Mouse (Mus musculus): ENCODE data around the gene Mast4. TPM values are rescaled to one million over a fixed set of nuclear protein-coding genes. Genes with fewer than 3 reads are reported as not detected.

The Mast4 gene
- total and polyA plus RNA-seq, 3 experiments, result 2.7 to 7.0 TPM; not detected in 1

DNA sequence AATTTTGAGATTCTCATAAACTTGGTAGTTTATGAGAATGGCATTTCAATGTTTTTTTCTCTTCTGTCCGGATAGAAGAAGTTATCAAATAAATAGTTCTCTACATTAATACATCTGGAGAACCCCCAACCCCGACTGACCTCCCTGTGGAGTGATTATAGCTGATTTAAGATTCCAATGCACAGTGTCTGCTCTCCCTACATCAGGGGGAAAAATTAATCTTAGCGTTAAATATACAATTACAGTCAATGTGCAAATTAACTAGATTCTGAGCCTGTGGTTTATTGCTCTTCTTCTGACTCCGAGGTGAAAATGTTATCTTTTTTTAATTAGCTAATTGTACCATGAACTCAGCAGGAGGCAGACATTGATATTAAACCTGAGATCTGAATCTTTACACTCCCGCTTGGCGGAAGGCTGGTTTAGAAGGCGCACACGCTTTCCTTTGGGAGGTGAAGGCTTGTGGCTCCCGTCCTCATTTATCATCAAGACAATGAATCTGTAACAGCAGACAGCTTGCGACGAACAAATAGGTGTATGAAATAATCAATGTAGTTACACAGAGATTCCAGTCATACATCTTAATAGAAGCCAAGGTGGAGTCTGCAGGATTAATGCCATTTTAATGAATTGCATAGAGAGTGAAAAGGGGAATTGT lies 274.2 kb downstream of the Mast4 start (continued):
- TF ChIP-seq MYB (IDR thresholded peaks at IDR 0.05; ENCODE audit: low read depth, low read length) (no peak), ZC3H11A (IDR thresholded peaks at IDR 0.05; ENCODE audit: low read depth, low read length) (no peak), ZMIZ1 (IDR thresholded peaks at IDR 0.05; ENCODE audit: low read depth, low read length) (no peak)

DNA sequence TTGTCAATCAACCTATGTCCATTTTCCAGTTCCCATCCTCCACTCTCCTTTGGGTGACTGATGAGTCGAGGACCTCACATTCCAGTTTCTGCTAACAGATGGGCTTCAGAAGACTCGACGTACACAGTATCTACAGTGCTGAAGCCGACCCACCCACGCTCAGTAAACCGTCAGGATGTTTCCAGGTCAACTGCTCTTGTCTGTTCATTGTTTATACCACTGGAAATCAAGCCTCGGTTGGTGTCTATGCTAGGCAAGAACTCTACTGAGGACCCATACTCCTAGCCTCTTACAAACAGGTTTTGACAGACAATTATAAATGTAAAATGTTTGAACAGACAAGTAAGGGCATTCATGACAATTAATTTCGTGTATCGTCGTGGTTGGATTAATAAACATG lies 277.8 kb downstream of the Mast4 start:
- H3K36me3 ChIP-seq (ENCODE audit: control insufficient read depth in 1 of 2, insufficient read depth in 2 of 2, low read length in 2 of 2), result no peaks in the 10 kb centered on the region
- H3K27me3 ChIP-seq (ENCODE audit: control insufficient read depth in 1 of 2, insufficient read depth in 2 of 2, low read length in 2 of 2), result no peaks in the 10 kb centered on the region; a peak in 1 of 4 replicates
- no peaks in the 10 kb centered on the region for H3K79me2 ChIP-seq (ENCODE audit: control insufficient read depth, insufficient read depth, low read length, poor library complexity)
- no peak for TF ChIP-seq CTCF (IDR thresholded peaks at IDR 0.05 in 2 of 3, conservative IDR thresholded peaks at IDR 0.05 in 1 of 3; ENCODE audit: control insufficient read depth in 1 of 3, insufficient read depth in 1 of 3, low read depth in 2 of 3, low read length in 3 of 3, poor library complexity in 1 of 3, severe bottlenecking in 1 of 3)
- TF ChIP-seq UBTF (IDR thresholded peaks at IDR 0.05; ENCODE audit: borderline replicate concordance, insufficient read depth, low read depth, low read length), result no peak
- no peak for TF ChIP-seq MAX (IDR thresholded peaks at IDR 0.05; ENCODE audit: low read length)
- TF ChIP-seq MYB (IDR thresholded peaks at IDR 0.05; ENCODE audit: low read depth, low read length), result no peak
- TF ChIP-seq ZKSCAN1 (IDR thresholded peaks at IDR 0.05; ENCODE audit: low read depth, low read length), result no peak
- no peak for TF ChIP-seq BHLHE40 (IDR thresholded peaks at IDR 0.05; ENCODE audit: borderline replicate concordance, low read depth, low read length)
- no peak for DNase-seq (ENCODE audit: low read depth, low spot score)
- H3K9me3 ChIP-seq (replicated peaks; ENCODE audit: insufficient read depth, low read length), result no peaks in the 10 kb centered on the region
- H3K27ac ChIP-seq (ENCODE audit: control insufficient read depth, low read depth, low read length), result no peak overlapping the region
- no peak overlapping the region for H3K9ac ChIP-seq (ENCODE audit: control insufficient read depth, low read depth, low read length, poor library complexity, severe bottlenecking)
- no peaks in the 10 kb centered on the region for H3K4me1 ChIP-seq (ENCODE audit: control insufficient read depth in 1 of 2, insufficient read depth in 2 of 2, low read length in 2 of 2)
- H3K4me3 ChIP-seq (ENCODE audit: control insufficient read depth in 1 of 2, insufficient read depth in 1 of 2, low read depth in 2 of 2, low read length in 2 of 2), result no peak overlapping the region

DNA sequence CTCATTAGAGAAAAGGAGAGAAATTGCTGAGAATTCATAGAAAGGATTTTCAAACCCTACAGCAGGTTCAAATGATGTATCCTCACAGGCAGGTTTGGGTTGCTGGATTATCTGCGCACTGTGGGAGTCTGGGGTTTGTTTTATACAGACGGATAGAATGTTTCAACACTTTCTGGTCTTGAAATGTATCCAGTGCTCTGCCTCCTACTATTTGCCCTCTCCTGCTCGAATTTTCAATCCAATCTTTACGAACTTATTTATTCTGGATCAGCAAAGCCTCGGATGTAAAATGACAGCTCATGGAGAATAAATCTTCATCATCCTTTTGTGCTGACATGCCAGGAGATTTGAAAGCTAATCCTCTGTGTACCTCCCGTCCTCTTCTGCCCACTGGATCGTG lies 281.6 kb downstream of the Mast4 start:
- H3K9ac ChIP-seq (ENCODE audit: control insufficient read depth, low read depth, low read length, poor library complexity, severe bottlenecking), result no peak overlapping the region
- H3K9me3 ChIP-seq (replicated peaks; ENCODE audit: insufficient read depth, low read length), result no peaks in the 10 kb centered on the region
- H3K27me3 ChIP-seq (ENCODE audit: control insufficient read depth in 1 of 2, insufficient read depth in 2 of 2, low read length in 2 of 2), result no peaks in the 10 kb centered on the region
- H3K4me3 ChIP-seq (ENCODE audit: control insufficient read depth in 1 of 2, insufficient read depth in 1 of 2, low read depth in 2 of 2, low read length in 2 of 2), result no peak overlapping the region
- no peak overlapping the region for H3K27ac ChIP-seq (ENCODE audit: control insufficient read depth, low read depth, low read length)
- H3K79me2 ChIP-seq (ENCODE audit: control insufficient read depth, insufficient read depth, low read length, poor library complexity), result no peaks in the 10 kb centered on the region
- no peaks in the 10 kb centered on the region for H3K36me3 ChIP-seq (ENCODE audit: control insufficient read depth in 1 of 2, insufficient read depth in 2 of 2, low read length in 2 of 2)
- no peaks in the 10 kb centered on the region for H3K4me1 ChIP-seq (ENCODE audit: control insufficient read depth in 1 of 2, insufficient read depth in 2 of 2, low read length in 2 of 2)
- DNase-seq (ENCODE audit: low read depth, low spot score), result no peak
- TF ChIP-seq CTCF (IDR thresholded peaks at IDR 0.05 in 2 of 3, conservative IDR thresholded peaks at IDR 0.05 in 1 of 3; ENCODE audit: control insufficient read depth in 1 of 3, insufficient read depth in 1 of 3, low read depth in 2 of 3, low read length in 3 of 3, poor library complexity in 1 of 3, severe bottlenecking in 1 of 3) (no peak), ELF1 (IDR thresholded peaks at IDR 0.05; ENCODE audit: low read depth, low read length) (no peak), EP300 (IDR thresholded peaks at IDR 0.05; ENCODE audit: low read depth in 1 of 2, low read length in 2 of 2) (no peak), POLR2AphosphoS2 (IDR thresholded peaks at IDR 0.05; ENCODE audit: low read length) (no peak), GABPA (IDR thresholded peaks at IDR 0.05; ENCODE audit: low read depth, low read length) (no peak), RCOR1 (IDR thresholded peaks at IDR 0.05; ENCODE audit: low read depth, low read length) (no peak), CHD2 (IDR thresholded peaks at IDR 0.05; ENCODE audit: low read length) (no peak), NRF1 (IDR thresholded peaks at IDR 0.05; ENCODE audit: insufficient read depth, low read depth, low read length, poor library complexity, severe bottlenecking) (no peak), TCF12 (IDR thresholded peaks at IDR 0.05; ENCODE audit: low read depth, low read length) (no peak), ZC3H11A (IDR thresholded peaks at IDR 0.05; ENCODE audit: low read depth, low read length) (no peak)

All from MEL (cell line).